Mouse (Mus musculus): Measurements from ENCODE around the gene Bcl3. TPM values are rescaled to one million over a fixed set of nuclear protein-coding genes. Genes with fewer than 3 reads are reported as not detected.

Bcl3 gene
- polyA plus RNA-seq, 1 experiment from 2014 or later, result 0.67 TPM

DNA sequence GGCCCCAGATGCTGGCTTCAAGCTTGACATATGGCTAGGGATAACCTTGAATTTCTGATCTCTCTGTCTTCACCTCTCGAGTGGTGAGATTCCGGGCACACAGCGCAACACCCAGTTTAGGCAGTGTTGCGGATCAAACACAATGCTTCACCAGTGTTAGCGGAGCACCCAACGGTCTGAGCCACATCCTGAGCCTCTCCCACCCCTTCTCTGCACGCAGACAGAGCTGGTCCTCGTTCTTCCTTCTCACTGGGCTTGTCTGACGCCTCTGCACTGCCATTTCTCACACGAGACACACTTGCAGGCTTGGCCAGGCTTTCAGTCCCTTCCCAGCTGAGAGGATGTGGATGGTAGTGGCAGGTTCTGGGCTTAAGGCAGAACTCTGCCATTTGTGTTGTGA, 37.2 kb upstream of the Bcl3 start:
- H3K4me3 ChIP-seq (ENCODE audit: low read depth, low read length), result no peak overlapping the region
- no peaks in the 10 kb centered on the region for H3K4me1 ChIP-seq (ENCODE audit: control insufficient read depth, insufficient read depth, low read length)
- no peak overlapping the region for H3K9ac ChIP-seq (ENCODE audit: low read length)
- DNase-seq (ENCODE audit: low spot score, missing footprints), result peak; percentile 53
- no peak for ATAC-seq (ENCODE audit: low FRiP score)
- no peak overlapping the region for H3K27ac ChIP-seq (ENCODE audit: low read depth, low read length)
- WGBS, result 80% methylated on average over 10 of the region's 10 CpGs
- no peaks in the 10 kb centered on the region for H3K36me3 ChIP-seq (ENCODE audit: control insufficient read depth, insufficient read depth, low read length)
- no peaks in the 10 kb centered on the region for H3K27me3 ChIP-seq (ENCODE audit: control insufficient read depth, insufficient read depth, low read length)
- H3K9me3 ChIP-seq (ENCODE audit: control insufficient read depth, low read length), result no peaks in the 10 kb centered on the region
- H3K4me2 ChIP-seq, result no peak overlapping the region

DNA sequence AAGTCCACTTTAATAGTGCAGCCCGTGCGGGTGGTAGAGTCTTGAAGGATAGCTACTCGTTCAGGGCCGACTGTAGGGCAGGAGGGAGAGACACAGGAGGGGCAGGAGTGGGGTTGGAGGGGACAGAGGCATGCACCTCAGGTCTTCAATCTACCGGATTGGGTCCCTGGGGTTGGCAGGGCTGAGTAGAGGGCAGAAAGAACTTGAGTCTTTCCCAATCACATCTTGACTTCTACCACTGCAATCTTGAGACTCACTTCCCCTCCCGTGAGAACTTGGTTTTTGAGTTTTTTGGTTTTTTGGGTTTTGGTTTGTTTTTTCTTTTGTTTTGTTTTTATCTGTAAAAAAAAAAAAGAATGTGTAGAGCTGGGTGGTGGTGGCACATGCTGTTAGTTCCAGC, 33.7 kb upstream of the Bcl3 start:
- ATAC-seq (ENCODE audit: low FRiP score) (no peak), DNase-seq (ENCODE audit: low spot score, missing footprints) (peak; percentile 67)
- Histone ChIP-seq H3K4me3 (ENCODE audit: low read depth, low read length) (no peak overlapping the region), H3K9me3 (ENCODE audit: control insufficient read depth, low read length) (no peaks in the 10 kb centered on the region), H3K27me3 (ENCODE audit: control insufficient read depth, insufficient read depth, low read length) (peaks cover 3% of the 10 kb centered on the region; the same call in 1 of the 2 replicates), H3K36me3 (ENCODE audit: control insufficient read depth, insufficient read depth, low read length) (no peaks in the 10 kb centered on the region), H3K4me1 (ENCODE audit: control insufficient read depth, insufficient read depth, low read length) (no peaks in the 10 kb centered on the region), H3K9ac (ENCODE audit: low read length) (no peak overlapping the region), H3K27ac (ENCODE audit: low read depth, low read length) (no peak overlapping the region), H3K4me2 (no peak overlapping the region)
- 86% methylated on average over 6 of the region's 6 CpGs for WGBS

DNA sequence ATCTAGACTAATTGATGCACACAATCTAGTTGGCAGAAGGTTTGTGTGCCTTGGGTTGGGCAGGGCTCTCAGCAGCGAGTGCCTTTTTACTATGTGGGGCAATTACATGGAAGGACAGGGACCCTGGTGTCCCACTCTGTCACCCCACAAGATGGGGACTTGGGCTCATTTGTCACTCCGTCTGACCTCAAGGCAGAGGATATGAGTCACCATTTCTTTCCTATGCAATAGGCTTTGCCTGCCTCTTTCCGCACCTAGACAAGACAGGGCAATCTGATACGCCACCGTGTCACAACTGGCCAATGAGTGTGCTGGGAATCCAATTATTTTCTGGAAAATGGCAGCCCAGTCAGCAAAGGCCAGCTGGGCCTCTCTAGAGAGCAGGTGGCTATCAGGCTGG, 33.1 kb upstream of the Bcl3 start:
- peaks cover 3% of the 10 kb centered on the region; the same call in 1 of the 2 replicates for H3K27me3 ChIP-seq (ENCODE audit: control insufficient read depth, insufficient read depth, low read length)
- no peak overlapping the region for H3K9ac ChIP-seq (ENCODE audit: low read length)
- WGBS, result 87% methylated on average over 5 of the region's 5 CpGs
- no peak overlapping the region for H3K27ac ChIP-seq (ENCODE audit: low read depth, low read length)
- no peak overlapping the region for H3K4me3 ChIP-seq (ENCODE audit: low read depth, low read length)
- no peak for ATAC-seq (ENCODE audit: low FRiP score)
- H3K36me3 ChIP-seq (ENCODE audit: control insufficient read depth, insufficient read depth, low read length), result no peaks in the 10 kb centered on the region
- H3K4me2 ChIP-seq, result no peak overlapping the region
- H3K9me3 ChIP-seq (ENCODE audit: control insufficient read depth, low read length), result no peaks in the 10 kb centered on the region
- no peak for DNase-seq (ENCODE audit: low spot score, missing footprints)
- H3K4me1 ChIP-seq (ENCODE audit: control insufficient read depth, insufficient read depth, low read length), result no peaks in the 10 kb centered on the region

DNA sequence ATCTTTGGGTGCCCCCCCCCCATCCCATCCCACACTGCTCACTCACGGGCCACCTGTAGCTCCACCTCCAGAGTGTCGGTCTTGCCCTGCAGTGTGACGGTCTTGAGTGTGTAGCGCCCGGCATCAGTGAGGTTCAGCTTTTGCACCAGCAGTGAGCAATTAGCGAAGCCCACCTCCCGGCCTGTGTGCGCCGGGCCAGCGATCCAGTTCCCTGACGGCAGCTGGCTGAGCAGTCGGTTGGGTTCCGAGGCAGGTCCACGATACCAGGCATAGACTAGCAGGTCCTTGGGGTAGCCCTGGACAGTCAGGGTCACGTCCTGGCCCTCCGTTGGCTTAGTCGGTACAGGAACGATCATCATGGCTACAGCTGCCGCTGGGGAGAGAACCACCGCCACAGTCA, 31.0 kb upstream of the Bcl3 start:
- Histone ChIP-seq H3K4me1 (ENCODE audit: control insufficient read depth, insufficient read depth, low read length) (no peaks in the 10 kb centered on the region), H3K27me3 (ENCODE audit: control insufficient read depth, insufficient read depth, low read length) (peaks cover 3% of the 10 kb centered on the region; the same call in 1 of the 2 replicates), H3K36me3 (ENCODE audit: control insufficient read depth, insufficient read depth, low read length) (no peaks in the 10 kb centered on the region), H3K4me2 (no peak overlapping the region), H3K27ac (ENCODE audit: low read depth, low read length) (no peak overlapping the region), H3K9me3 (ENCODE audit: control insufficient read depth, low read length) (no peaks in the 10 kb centered on the region), H3K4me3 (ENCODE audit: low read depth, low read length) (no peak overlapping the region), H3K9ac (ENCODE audit: low read length) (no peak overlapping the region)
- peak; percentile 69 for DNase-seq (ENCODE audit: low spot score, missing footprints)
- ATAC-seq (ENCODE audit: low FRiP score), result no peak
- WGBS, result 94% methylated on average over 20 of the region's 20 CpGs

DNA sequence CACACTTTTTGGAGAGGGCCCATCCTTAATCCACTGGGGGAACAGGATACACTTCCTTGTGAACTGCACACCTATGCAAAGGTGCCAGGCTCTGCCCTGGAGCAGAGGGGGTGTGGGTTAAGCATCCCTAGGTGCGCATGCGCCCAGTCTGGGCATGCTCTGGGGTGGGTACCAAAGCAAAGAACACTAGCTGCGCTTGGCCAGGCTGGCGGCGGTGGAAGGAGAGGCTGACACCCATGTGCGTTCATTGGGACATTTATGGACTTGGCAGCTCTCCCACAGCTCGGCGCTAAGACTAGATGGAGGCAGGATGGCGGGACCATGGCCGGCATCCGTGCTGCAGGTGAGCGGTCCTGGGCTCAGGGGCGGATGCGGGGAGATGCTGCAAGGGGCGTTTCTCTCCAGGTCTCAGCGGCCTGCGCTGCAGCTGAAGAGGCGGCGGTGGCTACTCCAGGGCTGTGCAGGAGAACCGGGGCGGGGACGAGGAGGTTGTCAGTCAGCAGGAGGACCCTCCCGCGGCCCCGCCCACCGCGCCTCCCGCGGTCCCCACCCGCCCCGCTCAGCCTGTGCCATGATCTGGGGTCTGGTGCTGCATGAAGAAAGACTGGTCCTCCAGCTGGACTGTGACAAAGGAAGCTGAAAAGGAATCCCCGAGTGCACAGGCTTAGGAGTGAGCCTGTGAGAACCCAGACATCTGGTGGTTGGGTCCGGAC, 29.4 kb upstream of the Bcl3 start, which contains the start of gene Gm19345:
TSS of gene Gm19345 (plus strand) at position 146 of the 713 bp plus-strand sequence.
- Histone ChIP-seq H3K4me2 (peak within 1 kb of the TSS; percentile 39), H3K36me3 (ENCODE audit: control insufficient read depth, insufficient read depth, low read length) (no peaks in the 10 kb centered on the region), H3K9ac (ENCODE audit: low read length) (peak within 1 kb of the TSS; percentile 40; the same call in 1 of the 2 replicates), H3K27me3 (ENCODE audit: control insufficient read depth, insufficient read depth, low read length) (peaks cover 3% of the 10 kb centered on the region; the same call in 1 of the 2 replicates), H3K27ac (ENCODE audit: low read depth, low read length) (no peak within 1 kb of the TSS), H3K4me1 (ENCODE audit: control insufficient read depth, insufficient read depth, low read length) (no peaks in the 10 kb centered on the region), H3K9me3 (ENCODE audit: control insufficient read depth, low read length) (no peaks in the 10 kb centered on the region), H3K4me3 (ENCODE audit: low read depth, low read length) (peak within 1 kb of the TSS; percentile 12)
- WGBS, result 3% methylated on average over 33 of the region's 33 CpGs
- peak; percentile 86 for DNase-seq (ENCODE audit: low spot score, missing footprints)
- ATAC-seq (ENCODE audit: low FRiP score), result peak; percentile 84

DNA sequence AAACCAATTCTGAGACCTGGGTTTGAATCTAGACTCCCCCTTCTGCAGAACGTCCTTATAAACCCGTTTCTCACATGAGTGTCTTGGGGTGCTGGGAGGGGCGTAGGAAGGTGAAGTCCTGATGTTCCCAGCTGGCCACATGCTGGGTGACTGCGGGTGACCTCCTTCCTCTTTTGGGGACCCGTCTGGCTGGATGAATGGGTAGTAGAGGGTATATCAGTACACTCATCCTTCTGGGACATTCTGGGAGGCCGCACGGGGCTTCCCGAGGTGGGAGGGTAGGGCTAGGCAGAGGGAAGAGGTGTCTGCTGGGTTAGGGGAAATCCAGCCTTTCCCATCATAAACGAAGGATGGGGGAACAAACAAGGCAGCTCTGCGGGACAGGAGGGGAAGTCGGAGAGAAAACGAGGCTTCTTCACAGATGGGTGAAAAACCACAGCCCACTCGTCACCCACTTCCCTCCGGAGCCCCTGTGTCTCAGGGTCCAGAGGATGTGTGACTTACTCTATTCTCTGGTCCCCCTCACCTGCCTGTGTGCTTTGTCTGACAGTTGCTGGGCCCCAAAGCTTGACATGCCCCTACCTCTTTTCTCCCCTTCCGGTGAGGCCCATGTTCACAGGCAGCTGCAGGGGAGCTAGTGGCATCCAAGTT, 22.1 kb upstream of the Bcl3 start:
- Histone ChIP-seq H3K27me3 (ENCODE audit: control insufficient read depth, insufficient read depth, low read length) (peaks cover 9% of the 10 kb centered on the region; the same call in 1 of the 2 replicates), H3K36me3 (ENCODE audit: control insufficient read depth, insufficient read depth, low read length) (no peaks in the 10 kb centered on the region), H3K4me2 (no peak overlapping the region), H3K9me3 (ENCODE audit: control insufficient read depth, low read length) (no peaks in the 10 kb centered on the region; the same call in 1 of the 2 replicates), H3K9ac (ENCODE audit: low read length) (no peak overlapping the region), H3K4me3 (ENCODE audit: low read depth, low read length) (no peak overlapping the region), H3K27ac (ENCODE audit: low read depth, low read length) (no peak overlapping the region), H3K4me1 (ENCODE audit: control insufficient read depth, insufficient read depth, low read length) (no peaks in the 10 kb centered on the region)
- ATAC-seq (ENCODE audit: low FRiP score) (no peak), DNase-seq (ENCODE audit: low spot score, missing footprints) (peak; percentile 65)
- 71% methylated on average over 15 of the region's 15 CpGs for WGBS

DNA sequence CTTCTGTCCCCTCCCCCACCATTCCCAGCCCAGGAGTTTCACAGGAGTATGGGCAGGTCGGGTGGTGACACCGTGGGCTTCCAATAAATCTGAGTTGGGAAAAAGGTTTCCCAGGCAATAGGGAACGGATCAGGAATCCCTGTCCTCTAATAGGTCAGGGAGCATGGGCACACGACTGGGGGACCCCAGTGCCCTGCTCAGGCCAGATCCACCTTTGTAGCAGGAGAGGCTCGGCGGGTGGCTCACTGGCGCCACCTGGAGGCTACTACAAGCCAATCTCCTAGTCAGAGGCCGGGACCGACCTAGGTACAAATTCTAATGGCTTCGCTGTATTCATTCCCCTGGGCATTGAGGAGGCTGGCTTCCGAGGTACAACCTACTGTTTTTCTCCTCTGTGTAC, 21.0 kb upstream of the Bcl3 start:
- Histone ChIP-seq H3K27me3 (ENCODE audit: control insufficient read depth, insufficient read depth, low read length) (peaks cover 9% of the 10 kb centered on the region; the same call in 1 of the 2 replicates), H3K36me3 (ENCODE audit: control insufficient read depth, insufficient read depth, low read length) (no peaks in the 10 kb centered on the region), H3K4me1 (ENCODE audit: control insufficient read depth, insufficient read depth, low read length) (no peaks in the 10 kb centered on the region), H3K9me3 (ENCODE audit: control insufficient read depth, low read length) (no peaks in the 10 kb centered on the region; the same call in 1 of the 2 replicates), H3K9ac (ENCODE audit: low read length) (no peak overlapping the region), H3K4me3 (ENCODE audit: low read depth, low read length) (no peak overlapping the region), H3K27ac (ENCODE audit: low read depth, low read length) (no peak overlapping the region), H3K4me2 (no peak overlapping the region)
- 5% methylated on average over 11 of the region's 11 CpGs for WGBS
- ATAC-seq (ENCODE audit: low FRiP score) (peak; percentile 75), DNase-seq (ENCODE audit: low spot score, missing footprints) (peak; percentile 95)

DNA sequence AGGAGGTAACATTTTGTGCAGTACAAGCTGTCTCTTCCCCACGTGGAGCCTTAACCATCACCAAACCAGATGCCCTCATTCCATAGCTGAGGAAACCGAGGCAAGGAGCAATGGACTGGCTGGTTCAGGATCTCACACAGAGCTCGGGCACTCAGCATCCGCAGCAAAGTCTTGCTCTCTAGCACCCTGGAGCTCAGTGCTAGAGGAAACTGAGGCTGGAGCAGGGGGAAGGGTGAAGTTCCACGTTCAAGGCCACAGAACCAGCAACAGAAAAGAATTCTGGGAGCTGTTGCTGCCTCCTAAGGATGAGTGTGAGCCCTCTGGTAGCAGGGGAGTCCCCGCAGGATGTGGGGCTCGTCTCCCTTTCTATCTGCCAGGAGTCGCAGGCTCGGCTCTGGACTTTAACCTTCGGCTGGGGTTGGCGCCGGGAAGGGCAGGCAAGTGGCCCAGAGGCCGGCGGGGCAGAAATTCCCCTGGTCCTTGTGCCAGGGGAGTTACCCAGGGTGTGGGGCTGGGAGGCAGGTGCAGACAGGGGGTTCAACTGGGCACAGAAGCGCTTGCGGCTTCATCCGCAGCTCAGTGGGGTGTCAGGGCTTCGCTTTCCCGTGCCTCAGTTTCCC, 20.4 kb upstream of the Bcl3 start:
- H3K36me3 ChIP-seq (ENCODE audit: control insufficient read depth, insufficient read depth, low read length), result no peaks in the 10 kb centered on the region
- ATAC-seq (ENCODE audit: low FRiP score) (peak; percentile 38; the same call in 1 of the 2 replicates), DNase-seq (ENCODE audit: low spot score, missing footprints) (peak; percentile 61)
- WGBS, result 33% methylated on average over 19 of the region's 19 CpGs
- no peak overlapping the region for H3K27ac ChIP-seq (ENCODE audit: low read depth, low read length)
- H3K9me3 ChIP-seq (ENCODE audit: control insufficient read depth, low read length), result no peaks in the 10 kb centered on the region; the same call in 1 of the 2 replicates
- H3K9ac ChIP-seq (ENCODE audit: low read length), result no peak overlapping the region
- no peaks in the 10 kb centered on the region for H3K4me1 ChIP-seq (ENCODE audit: control insufficient read depth, insufficient read depth, low read length)
- no peak overlapping the region for H3K4me3 ChIP-seq (ENCODE audit: low read depth, low read length)
- peaks cover 9% of the 10 kb centered on the region; the same call in 1 of the 2 replicates for H3K27me3 ChIP-seq (ENCODE audit: control insufficient read depth, insufficient read depth, low read length)
- no peak overlapping the region for H3K4me2 ChIP-seq
